Mouse (Mus musculus): ENCODE results near the gene Lrrc61.

DNA sequence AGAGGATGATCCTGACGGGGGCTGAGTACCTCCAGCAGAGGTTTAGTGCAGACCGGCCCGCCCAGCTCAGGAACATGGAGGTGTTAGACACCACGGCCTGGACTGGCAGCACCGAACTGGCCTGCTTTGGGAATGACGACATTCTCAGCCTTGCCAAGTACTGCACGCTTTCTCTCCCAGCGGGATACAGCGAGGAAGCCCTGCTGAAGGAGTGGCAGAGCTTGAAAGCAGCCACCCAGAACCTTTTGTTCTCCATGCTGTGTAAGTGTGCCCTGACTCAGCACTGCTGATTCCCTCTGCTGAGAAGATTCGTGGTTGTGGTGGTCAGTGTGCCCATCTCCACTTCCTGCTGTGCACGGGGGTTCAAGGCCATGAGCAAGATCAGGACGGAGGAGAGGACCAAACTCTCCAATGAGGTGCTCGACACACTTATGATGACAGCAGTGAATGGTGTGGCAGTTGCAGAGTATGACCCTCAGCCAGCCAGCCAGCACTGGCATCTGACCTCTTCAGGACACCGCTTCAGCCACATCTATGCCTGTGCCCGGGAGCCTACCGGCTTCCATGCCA is 24.6 kb upstream of the Lrrc61 start:
- TF ChIP-seq CTCF (IDR thresholded peaks at IDR 0.05; ENCODE audit: control insufficient read depth, insufficient read depth, low read length): no peak
- no peak for TF ChIP-seq POLR2A (IDR thresholded peaks at IDR 0.05; ENCODE audit: borderline replicate concordance, control insufficient read depth, low read depth, low read length)

Measured in bone marrow, adult 2 months (tissue).